Mouse (Mus musculus) forebrain, postnatal 0 days (tissue): ENCODE measurements around the gene Gstp2. TPM values are rescaled to one million over a fixed set of nuclear protein-coding genes. Genes with fewer than 3 reads are reported as not detected.

Experiments
- ATAC-seq: fragments of 200-750 bp; cut with Nextera tagmentation; 2 replicates; pipeline ENCODE4 v1.8.0; 2017; ENCODE audit warnings: mild to moderate bottlenecking, moderate library complexity
- DNase-seq: peaks from one replicate; pipeline ENCODE4 v3.0.0-alpha.2; 2015
- H3K27ac ChIP-seq: fragments of 300-500 bp; sonication (generic); 2 replicates; pipeline ENCODE4 v1.5.1; 2014; ENCODE audit warnings: low read depth, mild to moderate bottlenecking, antibody characterized with exemption, low read length, moderate library complexity, mixed read lengths
- H3K27me3 ChIP-seq: fragments of 300-500 bp; sonication (generic); 2 replicates; pipeline ENCODE4 v1.6.1; 2014; ENCODE audit warnings: mild to moderate bottlenecking, low read length, mixed read lengths; ENCODE audit not compliant: insufficient read depth
- H3K36me3 ChIP-seq: fragments of 300-500 bp; sonication (generic); 2 replicates; pipeline ENCODE4 v1.6.1; 2014; ENCODE audit warnings: mild to moderate bottlenecking, moderate library complexity; ENCODE audit not compliant: insufficient read depth
- H3K4me1 ChIP-seq: fragments of 300-500 bp; sonication (generic); 2 replicates; pipeline ENCODE4 v1.6.1; 2014; ENCODE audit warnings: antibody characterized with exemption; ENCODE audit not compliant: insufficient read depth
- H3K4me2 ChIP-seq: fragments of 300-500 bp; sonication (generic); 2 replicates; pipeline ENCODE4 v1.6.1; 2014; ENCODE audit warnings: low read depth, mild to moderate bottlenecking, moderate library complexity
- H3K4me3 ChIP-seq: fragments of 300-500 bp; sonication (generic); 2 replicates; pipeline ENCODE4 v1.5.1; 2014; ENCODE audit warnings: low read depth, low read length, mixed read lengths
- H3K9ac ChIP-seq: fragments of 300-500 bp; sonication (generic); 2 replicates; pipeline ENCODE4 v1.6.1; 2014; ENCODE audit warnings: mild to moderate bottlenecking
- H3K9me3 ChIP-seq: fragments of 300-500 bp; sonication (generic); 2 replicates; pipeline ENCODE4 v1.6.1; 2016; ENCODE audit warnings: low read length
- CTCF ChIP-seq: sonication (generic); IDR thresholded peaks from 2 replicates; pipeline ENCODE4 v1.5.1; 2016; ENCODE audit warnings: antibody characterized with exemption, control low read depth, low read depth
- WGBS: fragments of 180-500 bp; shearing (Covaris S2); extraction: QIAGEN DNeasy Blood & Tissue Kit; methylation state at CpG from one replicate; pipeline ENCODE4 v1.1.7; 2014; 5-methylcytosine and 5-hydroxymethylcytosine counted together
- polyA plus RNA-seq: library from polyadenylated mRNA; unstranded; fragments of >200 nt; fragmentation: Nextera tagmentation; extraction: Ambion mirVana; gene quantifications from 2 replicates; pipeline ENCODE4 v1.2.1, GENCODE M21; 2015
- total RNA-seq: library from RNA; depleted of rRNA; stranded (reverse); fragments of >200 nt; gene quantifications from 2 replicates; pipeline ENCODE4 v1.2.3, GENCODE M21; 2014

The Gstp2 gene
- total and polyA plus RNA-seq, 2 experiments from 2014 or later: 2.5 to 2.7 TPM

DNA sequence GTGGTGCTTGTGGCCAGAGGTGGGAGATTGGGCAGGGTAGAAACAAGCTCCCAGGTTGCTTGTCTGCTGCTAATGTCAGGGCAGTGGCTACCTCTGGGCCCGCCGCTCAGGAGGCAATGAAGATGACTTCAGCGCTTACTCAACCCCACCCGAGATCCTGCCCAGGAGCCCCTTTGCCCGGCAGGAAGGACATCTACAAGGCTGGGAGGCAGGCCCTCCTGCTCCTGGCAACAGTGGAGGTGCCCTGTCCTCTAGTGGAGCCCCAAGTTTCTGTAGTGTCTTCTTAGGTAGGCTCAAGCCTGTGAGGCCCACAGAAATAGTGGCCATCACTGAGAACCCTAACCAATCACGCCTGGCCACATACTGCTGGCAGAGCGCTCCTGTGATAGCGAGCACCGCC, 40.7 kb downstream of the Gstp2 start:
- no peak for TF ChIP-seq CTCF
- H3K9ac ChIP-seq: no peak overlapping the region
- ATAC-seq: no peak
- H3K4me1 ChIP-seq: peaks cover 10% of the 10 kb centered on the region; the same call in 1 of the 2 replicates
- no peaks in the 10 kb centered on the region for H3K9me3 ChIP-seq
- no peak for DNase-seq
- WGBS: 86% methylated on average over 9 of the region's 9 CpGs
- H3K27me3 ChIP-seq: no peaks in the 10 kb centered on the region
- peaks cover 35% of the 10 kb centered on the region for H3K36me3 ChIP-seq
- no peak overlapping the region for H3K4me2 ChIP-seq
- H3K4me3 ChIP-seq: no peak overlapping the region
- no peak overlapping the region for H3K27ac ChIP-seq

DNA sequence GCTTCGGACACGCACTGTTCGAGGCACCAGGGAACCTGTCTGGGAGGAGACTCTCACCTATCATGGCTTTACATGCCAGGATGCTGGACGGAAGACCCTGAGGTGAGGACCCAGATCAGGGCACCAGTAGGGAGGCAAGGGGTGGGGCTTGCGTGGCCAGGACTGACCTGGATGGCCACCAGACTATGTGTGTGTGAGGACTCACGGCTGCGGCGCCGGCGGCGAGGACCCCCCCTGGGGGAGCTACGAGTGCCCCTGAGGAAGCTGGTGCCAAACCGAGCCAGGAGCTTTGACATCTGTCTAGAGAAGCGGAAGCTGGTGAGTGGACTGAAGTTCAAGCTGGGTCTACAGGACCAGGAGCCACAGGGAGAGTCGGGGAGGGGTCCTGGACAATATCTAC, 41.5 kb downstream of the Gstp2 start:
- Histone ChIP-seq H3K27me3 (no peaks in the 10 kb centered on the region), H3K4me2 (no peak overlapping the region), H3K4me1 (peaks cover 10% of the 10 kb centered on the region; the same call in 1 of the 2 replicates), H3K27ac (no peak overlapping the region), H3K4me3 (no peak overlapping the region), H3K9me3 (no peaks in the 10 kb centered on the region), H3K9ac (no peak overlapping the region), H3K36me3 (peaks cover 32% of the 10 kb centered on the region)
- no peak for TF ChIP-seq CTCF
- 89% methylated on average over 15 of the region's 15 CpGs for WGBS
- ATAC-seq: no peak
- DNase-seq: no peak

DNA sequence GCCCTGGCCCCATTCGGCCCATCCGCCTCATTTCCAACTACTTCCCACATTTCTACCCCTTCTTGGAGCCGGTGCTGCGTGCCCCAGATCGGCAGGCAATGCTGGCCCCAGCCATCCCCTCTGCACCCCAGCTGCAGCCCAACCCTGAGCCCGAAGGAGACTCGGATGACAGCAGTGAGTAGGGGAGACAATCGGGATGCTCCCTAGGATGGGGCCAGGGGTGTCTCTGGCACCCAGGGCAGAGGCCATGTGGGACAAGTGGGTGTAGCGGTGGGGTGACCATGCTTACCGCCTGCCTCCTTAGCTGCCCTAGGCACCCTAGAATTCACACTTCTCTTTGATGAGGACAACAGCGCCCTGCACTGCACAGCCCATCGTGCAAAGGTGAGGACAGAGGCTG, 42.2 kb downstream of the Gstp2 start:
- Histone ChIP-seq H3K4me2 (no peak overlapping the region), H3K36me3 (peaks cover 25% of the 10 kb centered on the region), H3K27me3 (no peaks in the 10 kb centered on the region), H3K9ac (no peak overlapping the region), H3K27ac (no peak overlapping the region), H3K9me3 (no peaks in the 10 kb centered on the region), H3K4me3 (no peak overlapping the region), H3K4me1 (peaks cover 10% of the 10 kb centered on the region; the same call in 1 of the 2 replicates)
- ATAC-seq (no peak), DNase-seq (no peak)
- TF ChIP-seq CTCF: no peak
- 84% methylated on average over 12 of the region's 12 CpGs for WGBS

DNA sequence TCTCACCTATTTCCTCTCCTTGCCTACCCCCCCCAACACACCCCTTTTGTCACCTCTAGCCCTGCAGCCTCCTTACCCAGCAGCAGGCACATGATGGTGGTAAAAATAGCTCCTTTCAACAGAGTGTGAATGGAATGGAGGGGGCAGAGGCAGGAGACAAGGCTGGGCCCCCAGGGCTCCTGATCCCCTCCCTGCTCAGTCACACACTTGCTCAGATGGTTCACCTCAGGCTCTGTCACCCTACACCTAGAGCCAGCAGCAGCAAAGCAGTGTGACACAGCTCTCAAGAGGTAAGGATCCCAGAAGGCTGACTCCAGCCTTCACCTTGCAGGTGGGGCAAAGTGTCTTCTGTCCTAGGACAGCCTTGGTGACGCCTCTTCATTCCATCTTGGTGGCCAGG, 42.7 kb downstream of the Gstp2 start, which contains the start of gene Doc2g:
Gene Doc2g (plus strand): TSS at position 202 of the 400 bp plus-strand sequence.
- no peak for DNase-seq
- Histone ChIP-seq H3K9me3 (no peaks in the 10 kb centered on the region), H3K36me3 (peaks cover 19% of the 10 kb centered on the region), H3K27me3 (no peaks in the 10 kb centered on the region), H3K27ac (no peak within 1 kb of the TSS), H3K9ac (no peak within 1 kb of the TSS), H3K4me3 (no peak within 1 kb of the TSS), H3K4me1 (peaks cover 10% of the 10 kb centered on the region; the same call in 1 of the 2 replicates), H3K4me2 (no peak within 1 kb of the TSS)
- no peak for TF ChIP-seq CTCF
- 93% methylated on average over 1 of the region's 1 CpGs for WGBS
- no peak for ATAC-seq

DNA sequence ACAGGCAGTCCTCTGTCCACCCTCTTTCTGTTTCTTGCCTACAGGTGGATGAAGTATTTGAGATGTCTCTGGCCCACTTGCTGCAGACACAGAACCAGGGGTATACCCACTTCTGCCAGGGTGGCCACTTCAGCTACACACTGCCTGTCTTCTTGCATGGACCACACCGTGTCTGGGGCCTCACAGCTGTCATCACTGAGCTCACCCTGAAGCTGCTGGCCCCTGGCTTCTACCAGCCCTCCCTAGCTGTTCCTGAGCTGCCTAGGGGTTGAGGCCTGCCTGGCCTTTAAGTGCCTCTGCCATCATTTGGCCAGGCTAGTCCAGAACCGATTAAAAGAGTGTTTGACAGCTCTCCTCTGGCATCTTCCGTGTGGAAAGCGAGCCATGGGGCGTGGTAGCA, 44.1 kb downstream of the Gstp2 start:
- Histone ChIP-seq H3K9me3 (no peaks in the 10 kb centered on the region), H3K36me3 (peaks cover 8% of the 10 kb centered on the region), H3K4me3 (no peak overlapping the region), H3K4me1 (peaks cover 10% of the 10 kb centered on the region; the same call in 1 of the 2 replicates), H3K4me2 (peak overlapping the region; percentile 86; the same call in 1 of the 2 replicates), H3K27ac (no peak overlapping the region), H3K27me3 (no peaks in the 10 kb centered on the region), H3K9ac (no peak overlapping the region)
- no peak for TF ChIP-seq CTCF
- 90% methylated on average over 5 of the region's 5 CpGs for WGBS
- no peak for ATAC-seq
- DNase-seq: no peak

DNA sequence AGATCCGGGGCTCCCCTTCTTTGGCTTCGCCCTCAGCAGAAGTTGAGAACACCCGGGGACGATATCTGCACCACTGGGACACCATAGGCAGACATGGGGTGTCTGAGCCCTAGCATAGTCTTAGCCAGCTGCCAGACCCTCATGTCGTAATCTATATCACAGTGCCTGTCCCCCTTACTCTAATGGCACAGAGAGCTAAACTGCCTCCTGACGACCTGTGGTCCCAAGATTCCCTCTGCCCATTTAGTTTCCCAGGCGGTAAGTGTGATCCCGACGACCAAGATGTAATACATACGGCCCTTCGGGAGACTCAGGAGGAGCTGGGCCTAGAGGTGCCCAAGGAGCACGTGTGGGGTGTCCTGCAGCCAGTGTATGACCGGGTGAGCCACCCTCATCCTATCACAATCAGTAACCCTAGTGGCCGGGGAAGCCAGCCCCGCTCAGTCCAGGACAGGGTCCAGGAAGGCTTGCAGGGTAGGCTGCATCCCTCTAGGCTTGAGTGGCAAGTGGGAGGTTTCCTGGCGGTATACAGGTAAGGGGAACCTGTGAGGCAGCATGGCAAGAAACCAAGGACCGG, 44.8 kb downstream of the Gstp2 start:
- ATAC-seq: peak; percentile 17
- peak overlapping the region; percentile 77 for H3K4me3 ChIP-seq
- peaks cover under 1% of the 10 kb centered on the region; the same call in 1 of the 2 replicates for H3K36me3 ChIP-seq
- H3K27ac ChIP-seq: peak overlapping the region; percentile 91
- peak overlapping the region; percentile 93 for H3K9ac ChIP-seq
- H3K4me1 ChIP-seq: peaks cover 10% of the 10 kb centered on the region; the same call in 1 of the 2 replicates
- no peaks in the 10 kb centered on the region for H3K27me3 ChIP-seq
- TF ChIP-seq CTCF: no peak
- no peak for DNase-seq
- WGBS: 17% methylated on average over 17 of the region's 17 CpGs
- H3K4me2 ChIP-seq: peak overlapping the region; percentile 86
- H3K9me3 ChIP-seq: no peaks in the 10 kb centered on the region

DNA sequence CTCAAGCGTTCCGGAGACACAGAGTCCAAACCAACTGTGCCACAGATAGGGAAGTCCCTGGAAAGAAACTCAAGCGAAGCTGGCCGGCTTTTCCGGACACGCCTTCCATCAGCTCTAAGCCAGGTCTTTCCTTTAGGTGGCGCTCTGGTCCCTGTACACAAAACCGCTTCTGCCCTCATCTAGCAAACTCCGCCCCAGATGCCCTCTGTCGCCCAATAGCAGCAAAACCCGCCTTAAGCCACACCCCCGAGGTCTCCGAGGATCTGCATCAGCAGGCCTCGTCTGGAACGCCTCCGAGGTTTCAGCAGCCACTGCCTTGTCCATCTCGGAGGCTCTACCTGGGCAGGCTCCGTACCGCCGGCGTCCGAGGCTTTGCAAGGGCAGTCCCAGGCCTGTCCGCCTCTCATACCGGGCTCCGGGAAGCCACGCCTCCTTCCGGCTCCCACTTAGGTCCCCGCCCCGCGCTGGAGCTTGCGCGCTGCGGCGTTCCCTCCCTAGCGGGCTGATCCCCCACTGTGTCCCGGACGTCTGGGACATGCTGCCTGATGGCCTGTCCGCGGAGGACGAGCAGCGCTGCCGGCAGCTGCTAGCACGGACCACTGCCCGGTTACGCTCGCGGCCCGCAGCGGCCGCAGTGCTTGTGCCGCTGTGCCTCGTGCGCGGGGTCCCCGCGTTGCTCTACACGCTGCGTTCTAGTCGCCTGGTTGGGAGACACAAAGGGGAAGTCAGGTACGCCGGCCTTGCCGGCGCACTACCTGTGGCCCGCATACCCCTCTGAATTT, 45.5 kb downstream of the Gstp2 start, which contains the start of the genes Nudt8 and Gm49405:
Gene Nudt8 (plus strand): TSS at position 462 of the 782 bp plus-strand sequence.
Gene Gm49405 (plus strand): TSS at position 508 of the 782 bp plus-strand sequence.
- H3K4me1 ChIP-seq: peaks cover 10% of the 10 kb centered on the region; the same call in 1 of the 2 replicates
- DNase-seq: peak; percentile 96
- WGBS: under 1% methylated on average over 64 of the region's 64 CpGs
- peak within 1 kb of the TSS; percentile 93 for H3K9ac ChIP-seq
- H3K4me3 ChIP-seq: peak within 1 kb of the TSS; percentile 77
- H3K27ac ChIP-seq: peak within 1 kb of the TSS; percentile 91
- ATAC-seq: peak; percentile 93
- H3K9me3 ChIP-seq: no peaks in the 10 kb centered on the region
- no peaks in the 10 kb centered on the region for H3K27me3 ChIP-seq
- peak within 1 kb of the TSS; percentile 86 for H3K4me2 ChIP-seq
- TF ChIP-seq CTCF: peak; percentile 83
- H3K36me3 ChIP-seq: no peaks in the 10 kb centered on the region
